Mouse (Mus musculus) cortical plate, adult 2 months (tissue): ENCODE measurements around the gene Dcp1a.

Source experiments
- CTCF ChIP-seq: fragments of 200-500 bp; IDR thresholded peaks from 2 replicates; pipeline ENCODE4 v1.5.1; 2011; ENCODE audit warnings: mild to moderate bottlenecking, control low read depth, low read length; ENCODE audit not compliant: insufficient read depth; ENCODE audit errors: extremely low read depth
- POLR2A ChIP-seq: fragments of 200-500 bp; IDR thresholded peaks from 2 replicates; pipeline ENCODE4 v1.6.1; 2011; ENCODE audit warnings: mild to moderate bottlenecking, low read length, control low read depth; ENCODE audit not compliant: insufficient read depth; ENCODE audit errors: extremely low read depth

GRCm38 (mm10) chr14:30530726-30531269 lies 51.5 kb downstream of the Dcp1a start:
- TF ChIP-seq CTCF (no peak), POLR2A (no peak)
